Mouse (Mus musculus): Measurements from ENCODE around the gene Edc3.

GRCm38 (mm10) chr9:57757578-57757977 is 49.2 kb downstream of the Edc3 start:
- no peak for TF ChIP-seq POLR2A (IDR thresholded peaks at IDR 0.05; ENCODE audit: borderline replicate concordance, extremely low read depth, low read depth, low read length)
- TF ChIP-seq CTCF (IDR thresholded peaks at IDR 0.05; ENCODE audit: insufficient read depth, low read length), result no peak

Measured in lung, adult 2 months (tissue).